Mouse (Mus musculus) liver (tissue): Measurements from ENCODE around the gene Pde3a.
"Not testable (repeated sequence)": the region's sequence is repeated elsewhere in the genome, so short reads cannot be mapped to it uniquely, and the experiment has no call there.

Source experiments
- DNase-seq: peaks from one replicate; pipeline ENCODE4 v3.0.0-alpha.2; 2020; ENCODE audit warnings: mixed read lengths

Pde3a gene

DNA sequence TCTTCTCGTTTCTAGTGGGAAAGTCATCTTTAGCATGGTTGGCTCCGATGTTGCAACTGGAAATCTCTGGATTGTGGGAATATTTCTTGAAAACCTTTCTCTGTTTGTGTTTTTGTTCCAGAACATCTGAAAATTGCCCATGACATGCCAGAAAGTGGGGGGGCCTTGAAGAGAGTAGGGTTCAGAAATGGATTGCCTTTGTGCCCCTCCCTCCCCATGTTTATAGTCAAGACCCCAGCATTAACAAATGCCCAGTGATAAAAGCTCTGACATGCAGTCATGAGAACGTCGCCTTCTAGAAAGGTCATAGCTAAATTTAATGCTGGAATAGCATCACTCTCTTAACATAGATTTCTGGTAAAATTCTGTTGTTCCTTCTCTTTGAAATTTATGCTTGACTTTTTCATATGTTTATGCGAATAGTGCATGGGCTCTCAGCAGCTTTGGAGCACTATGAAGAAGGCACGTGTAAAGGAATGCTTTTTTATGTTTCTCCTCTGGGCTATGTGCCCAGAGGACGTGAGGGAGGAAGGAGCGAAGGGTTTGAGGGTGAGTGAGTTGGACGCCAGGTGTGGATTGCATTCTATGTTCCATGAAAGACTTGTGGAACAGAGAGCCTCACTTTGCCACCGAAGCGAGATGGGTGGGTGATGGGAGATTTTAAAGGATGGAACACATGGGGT, 19.0 kb downstream of the Pde3a start:
- no peak for DNase-seq

DNA sequence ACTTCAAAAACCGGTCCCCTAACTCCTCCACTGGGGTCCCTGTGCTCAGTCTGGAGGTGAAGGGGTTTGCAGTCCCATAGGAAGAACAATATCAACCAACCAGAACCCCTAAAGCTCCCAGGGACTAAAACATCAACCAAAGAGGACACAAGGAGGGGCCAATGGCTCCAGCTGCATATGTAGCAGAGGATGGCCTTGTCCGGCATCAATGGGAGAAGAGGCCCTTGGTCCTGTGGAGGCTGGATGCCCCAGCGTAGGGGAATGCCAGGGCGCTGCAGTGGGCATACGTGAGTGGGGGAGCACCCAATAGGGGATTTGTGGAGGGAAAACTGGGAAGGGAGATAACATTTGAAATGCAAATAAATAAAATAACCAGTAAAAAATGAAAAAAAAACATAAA, 19.8 kb downstream of the Pde3a start:
- DNase-seq: no peak

DNA sequence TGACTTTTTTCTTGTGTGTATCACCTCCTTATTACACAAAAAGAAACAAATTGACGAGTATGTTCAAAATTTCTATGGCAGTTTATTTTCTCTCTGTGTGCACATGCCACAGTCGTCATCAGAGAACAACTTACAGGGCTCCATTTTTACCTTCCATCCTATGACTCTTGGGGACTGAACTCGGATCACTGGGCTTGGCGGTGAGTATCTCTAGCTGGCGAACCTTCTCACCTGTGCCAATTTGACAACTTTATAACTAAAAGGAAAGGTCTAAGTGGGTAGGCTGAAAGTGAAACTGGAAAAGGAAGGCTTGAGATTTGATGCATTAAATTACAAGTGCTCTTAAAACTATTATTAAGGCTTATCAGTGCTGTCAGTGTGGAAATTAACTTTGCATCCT, 22.1 kb downstream of the Pde3a start:
- DNase-seq: no peak

- DNase-seq: no peak
These were observed 22.5 kb downstream of the Pde3a start for GRCm38 (mm10) chr6:141271579-141271978.

- DNase-seq: no peak
These were observed 24.6 kb downstream of the Pde3a start for GRCm38 (mm10) chr6:141273685-141274084.

DNA sequence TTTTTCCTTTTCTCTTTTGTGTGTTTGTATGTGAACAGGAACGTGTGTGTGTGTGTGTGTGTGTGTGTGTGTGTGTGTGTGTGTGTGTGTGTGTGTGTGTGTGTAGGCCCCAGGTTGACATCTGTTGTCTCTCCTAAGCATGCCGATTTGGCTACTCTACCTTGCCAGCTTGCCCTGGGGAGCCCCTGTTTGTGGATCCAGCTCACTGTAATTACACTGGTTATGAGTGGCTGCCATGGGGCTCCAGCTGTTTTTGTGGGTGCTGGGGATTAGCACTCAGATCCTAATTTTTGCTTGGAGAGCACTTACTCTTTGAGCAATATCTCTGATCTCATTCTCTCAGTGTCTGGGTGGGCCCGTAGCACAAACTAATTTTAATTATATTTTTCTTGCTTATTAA, 32.6 kb downstream of the Pde3a start:
- DNase-seq: no peak

- no peak for DNase-seq
These were observed 33.7 kb downstream of the Pde3a start for GRCm38 (mm10) chr6:141282796-141283195.

GRCm38 (mm10) chr6:141291195-141291594, 42.1 kb downstream of the Pde3a start:
- DNase-seq: no peak

- DNase-seq: no peak
These were observed 43.9 kb downstream of the Pde3a start for GRCm38 (mm10) chr6:141292826-141293459.

GRCm38 (mm10) chr6:141293460-141293853, 44.4 kb downstream of the Pde3a start:
- DNase-seq: no peak

DNA sequence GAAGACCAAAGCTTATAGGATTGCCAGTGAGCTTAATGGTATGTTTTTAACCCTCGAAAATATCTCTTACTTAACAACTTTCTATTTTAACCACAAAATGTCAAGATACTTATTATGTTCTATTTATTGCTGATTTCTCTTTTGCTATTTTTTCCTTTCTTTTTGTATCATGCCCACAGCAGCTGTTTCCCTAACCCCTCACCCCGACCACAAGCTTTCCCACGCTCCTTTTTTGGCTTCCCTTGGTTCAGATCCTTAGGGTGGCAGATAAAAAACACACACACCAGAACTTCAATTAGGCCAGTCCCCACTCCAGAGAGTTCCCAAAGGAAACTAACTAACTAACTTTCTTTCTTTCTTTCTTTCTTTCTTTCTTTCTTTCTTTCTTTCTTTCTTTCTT, 46.2 kb downstream of the Pde3a start:
- DNase-seq: no peak

GRCm38 (mm10) chr6:141301750-141302748, 53.0 kb downstream of the Pde3a start:
- DNase-seq: no peak

GRCm38 (mm10) chr6:141302842-141303241, 53.8 kb downstream of the Pde3a start:
- DNase-seq: no peak

- no peak for DNase-seq
These were observed 58.3 kb downstream of the Pde3a start for GRCm38 (mm10) chr6:141307326-141307725.

GRCm38 (mm10) chr6:141308451-141308850, 59.4 kb downstream of the Pde3a start:
- no peak for DNase-seq

- no peak for DNase-seq
These were observed 60.8 kb downstream of the Pde3a start for GRCm38 (mm10) chr6:141309872-141310271.

DNA sequence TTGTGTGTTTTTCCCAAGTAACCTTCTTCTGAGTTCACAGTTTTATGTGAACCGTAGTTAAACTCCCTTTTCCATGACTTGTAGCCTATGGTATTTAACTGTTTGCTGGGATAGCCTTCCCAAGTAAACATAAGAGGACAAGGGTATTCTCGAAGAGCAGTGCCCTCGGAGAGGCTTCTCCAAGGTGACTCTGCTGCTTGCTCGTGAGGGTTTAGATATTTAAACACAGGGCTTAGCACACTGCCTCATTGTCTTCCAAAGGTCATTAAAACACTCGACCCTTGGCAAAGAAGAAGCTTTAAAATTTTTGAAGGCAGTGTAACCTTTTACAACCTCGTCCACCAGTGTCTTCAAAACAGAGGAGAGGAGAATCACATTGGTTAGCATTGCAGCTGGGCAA, 61.3 kb downstream of the Pde3a start:
- DNase-seq: no peak

DNA sequence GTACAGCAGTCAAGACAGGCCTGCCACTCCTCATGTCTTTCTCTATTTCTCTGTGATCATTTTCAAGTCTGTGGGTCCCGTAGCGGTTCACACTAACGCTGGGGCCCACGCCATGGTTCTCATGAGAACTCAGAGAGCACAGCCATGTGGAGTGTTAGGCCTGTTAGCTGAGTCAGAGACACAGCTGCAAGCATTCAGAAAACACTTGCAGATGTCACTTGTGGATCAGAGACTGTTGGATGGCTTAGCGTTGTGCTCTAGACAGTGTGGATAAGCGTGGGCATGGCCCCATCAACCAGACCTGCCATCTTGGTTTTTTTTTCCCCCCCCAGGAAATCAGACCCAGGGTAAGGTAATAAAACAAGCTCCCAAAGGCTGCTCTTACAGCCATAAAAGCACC, 62.5 kb downstream of the Pde3a start:
- DNase-seq: no peak

GRCm38 (mm10) chr6:141313112-141313511, 64.0 kb downstream of the Pde3a start:
- no peak for DNase-seq

GRCm38 (mm10) chr6:141318440-141318839, 69.4 kb downstream of the Pde3a start:
- no peak for DNase-seq

- DNase-seq: no peak
These were observed 72.2 kb downstream of the Pde3a start for GRCm38 (mm10) chr6:141321253-141321652.

- DNase-seq: no peak
These were observed 73.9 kb downstream of the Pde3a start for GRCm38 (mm10) chr6:141322961-141323360.

DNA sequence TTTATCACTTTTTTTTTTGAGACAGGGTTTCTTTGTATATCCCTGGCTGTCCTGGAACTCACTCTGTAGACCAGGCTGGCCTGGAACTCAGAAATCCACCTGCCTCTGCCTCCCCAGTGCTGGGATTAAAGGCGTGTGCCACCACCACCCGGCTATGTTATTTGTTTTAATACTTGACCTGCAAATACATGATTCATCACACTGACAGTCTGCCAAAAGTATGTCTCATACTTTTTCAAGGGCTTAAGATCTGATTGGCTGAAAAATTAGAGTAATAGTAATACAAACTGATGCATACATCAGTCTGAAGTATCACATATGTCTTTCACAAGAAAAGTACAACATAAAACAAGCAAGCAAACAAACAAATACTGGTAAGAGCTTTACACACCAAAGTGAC, 78.1 kb downstream of the Pde3a start:
- not testable (repeated sequence) for DNase-seq

GRCm38 (mm10) chr6:141328071-141328470, 79.0 kb downstream of the Pde3a start:
- DNase-seq: no peak
